Mouse (Mus musculus): Measurements from ENCODE around the gene Anks4b. TPM values are rescaled to one million over a fixed set of nuclear protein-coding genes. Genes with fewer than 3 reads are reported as not detected.

The Anks4b gene
- polyA plus RNA-seq (2021; fragmentation: Nextera tagmentation), result 0.04 and 0.10 TPM in 2 replicates
- long read RNA-seq, experiment 1, result 0 reads
- long read RNA-seq, experiment 2, partial matches to known transcripts, result 0 of 1 reads
- long read RNA-seq, experiment 2, other reads (novel, unspliced or antisense), result 0 of 1 reads

DNA sequence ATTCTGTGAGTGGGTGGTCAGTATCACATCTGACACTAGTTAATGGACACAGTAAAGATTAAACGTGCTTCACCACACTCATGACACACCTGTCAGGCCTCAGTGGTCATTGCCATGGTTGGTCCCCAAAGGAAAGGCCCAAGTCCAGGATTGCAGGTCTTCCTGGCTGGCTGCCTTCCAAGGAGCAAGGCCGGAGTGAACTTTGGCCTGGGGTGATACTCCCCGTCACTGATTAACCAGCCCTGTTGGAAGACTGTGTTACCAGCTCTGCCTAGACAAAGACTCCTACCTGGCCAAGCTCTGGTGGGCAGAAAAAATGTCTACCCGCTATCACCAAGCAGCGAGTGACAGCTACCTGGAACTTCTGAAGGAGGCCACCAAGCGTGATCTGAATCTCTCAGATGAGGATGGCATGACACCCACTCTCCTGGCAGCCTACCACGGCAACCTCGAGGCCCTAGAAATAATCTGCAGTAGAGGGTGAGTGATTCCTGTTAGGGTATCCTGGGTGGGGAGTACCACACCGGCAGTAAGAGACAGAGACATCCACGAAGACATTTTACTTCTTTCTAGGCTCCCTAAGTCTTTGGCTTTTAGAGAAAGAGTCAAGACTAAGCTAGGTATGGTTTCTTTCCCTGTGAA is at the start of gene Anks4b:
TSS of gene Anks4b (plus strand) at position 256 of the 642 bp plus-strand sequence.

DNA sequence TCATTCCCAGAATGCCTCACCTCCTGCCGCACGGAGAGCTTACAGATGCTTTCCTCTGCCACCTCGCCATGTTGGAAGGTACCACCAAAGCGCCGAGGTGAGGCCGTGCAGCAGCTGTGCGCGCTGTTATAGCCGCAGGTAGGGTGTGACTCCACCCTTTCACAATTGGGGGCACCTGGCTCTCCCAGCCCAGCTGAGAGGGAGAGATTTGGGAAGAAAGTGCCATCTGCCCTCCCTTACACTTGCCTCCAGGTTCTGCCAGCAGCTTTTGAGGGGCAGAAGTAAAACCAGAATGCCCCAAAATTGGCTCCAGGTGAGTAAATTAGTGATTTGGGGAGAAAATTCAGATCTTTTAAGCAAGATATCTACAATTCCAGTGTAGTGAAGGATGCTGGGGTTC is 28.5 kb upstream of the Anks4b start, which contains the start of gene Zp2:
TSS of gene Zp2 (minus strand) at position 101 of the 400 bp plus-strand sequence.

DNA sequence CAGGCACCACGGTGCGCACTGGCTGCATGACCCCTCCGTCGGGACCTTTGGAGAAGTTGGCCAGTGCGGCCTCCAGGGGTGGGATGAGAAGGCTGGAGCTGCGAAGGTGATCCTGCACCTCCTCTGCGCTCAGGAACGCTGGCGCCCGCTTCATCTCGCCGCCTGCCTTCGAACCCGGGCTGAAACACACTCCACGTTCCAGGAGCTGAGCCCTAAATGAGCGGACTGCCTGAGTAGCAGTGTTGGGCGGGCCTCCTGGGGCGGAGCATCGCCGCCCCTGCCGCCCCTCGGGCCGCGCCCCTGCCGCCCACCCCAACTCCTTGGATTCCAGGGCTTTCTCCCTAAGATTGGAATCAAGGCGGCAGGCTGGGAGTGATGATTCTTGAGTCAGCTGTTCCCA is 28.1 kb downstream of the Anks4b start, which contains the start of gene Crym:
TSS of gene Crym (minus strand) at position 341 of the 400 bp plus-strand sequence.

DNA sequence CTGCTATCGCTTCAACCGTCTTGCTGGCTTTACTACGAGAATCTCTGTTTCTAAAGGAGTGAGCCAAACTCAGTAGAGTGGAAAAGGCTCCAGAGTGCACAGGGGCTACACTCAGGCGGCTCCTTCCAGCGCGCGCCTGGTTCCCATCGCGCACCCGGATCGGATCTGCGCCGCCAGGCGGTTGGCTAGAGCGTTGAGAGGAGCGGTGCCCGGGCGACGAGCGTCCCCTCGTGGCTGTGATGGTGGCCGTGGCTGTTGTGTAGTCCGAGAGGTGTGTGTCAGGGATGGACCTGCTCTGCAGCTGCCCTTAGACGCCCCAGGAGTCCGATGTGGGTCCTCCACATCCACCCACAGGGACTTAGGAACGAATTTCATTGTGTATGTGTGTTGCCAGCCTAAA is 30.1 kb downstream of the Anks4b start, which contains the start of gene Abca14:
TSS of gene Abca14 (plus strand) at position 173 of the 400 bp plus-strand sequence.

Other genes with a start within 250 kb of the Anks4b start
- gene Dnah3, start 78.6 kb upstream of the Anks4b start, polyA plus RNA-seq (2021; fragmentation: Nextera tagmentation), result 0.30 and 0.43 TPM in 2 replicates
- 25.5 and 37.3 TPM in 2 replicates for gene Tmem159, start 71.5 kb upstream of the Anks4b start, polyA plus RNA-seq (2021; fragmentation: Nextera tagmentation)
- not detected in 2 replicates for gene Zp2, start 28.6 kb upstream of the Anks4b start, polyA plus RNA-seq (2021; fragmentation: Nextera tagmentation)
- 218 and 220 TPM in 2 replicates for gene Crym, start 28.3 kb downstream of the Anks4b start, polyA plus RNA-seq (2021; fragmentation: Nextera tagmentation)
- not detected in 2 replicates for gene Abca14, start 30.1 kb downstream of the Anks4b start, polyA plus RNA-seq (2021; fragmentation: Nextera tagmentation)
- gene Abca15, start 154.8 kb downstream of the Anks4b start, polyA plus RNA-seq (2021; fragmentation: Nextera tagmentation), result not detected in 2 replicates
- gene Abca16, start 235.8 kb downstream of the Anks4b start, polyA plus RNA-seq (2021; fragmentation: Nextera tagmentation), result not detected in 2 replicates

All from layer of hippocampus, adult 6 months (tissue).